Mouse (Mus musculus) heart, embryonic 11.5 days (tissue): ENCODE measurements around the gene H2-Ob. TPM values are rescaled to one million over a fixed set of nuclear protein-coding genes. Genes with fewer than 3 reads are reported as not detected.
"Not testable (repeated sequence)": the region's sequence is repeated elsewhere in the genome, so short reads cannot be mapped to it uniquely, and the experiment has no call there.

Source experiments
- ATAC-seq: fragments of 200-750 bp; cut with Nextera tagmentation; replicated peaks from 2 replicates; pipeline ENCODE4 v1.8.0; 2017; ENCODE audit warnings: moderate library complexity; ENCODE audit not compliant: insufficient number of reproducible peaks, low FRiP score, low TSS enrichment
- H3K27ac ChIP-seq: fragments of 300-500 bp; sonication (generic); 2 replicates; pipeline ENCODE4 v1.5.1; 2014; ENCODE audit warnings: mild to moderate bottlenecking, low read depth, low read length
- H3K27me3 ChIP-seq: fragments of 300-500 bp; sonication (generic); 2 replicates; pipeline ENCODE4 v1.6.1; 2014; ENCODE audit warnings: mild to moderate bottlenecking, low read length, mixed read lengths; ENCODE audit not compliant: control insufficient read depth, insufficient read depth
- H3K36me3 ChIP-seq: fragments of 300-500 bp; sonication (generic); 2 replicates; pipeline ENCODE4 v1.6.1; 2014; ENCODE audit warnings: mild to moderate bottlenecking, low read length, moderate library complexity, mixed read lengths; ENCODE audit not compliant: control insufficient read depth, insufficient read depth
- H3K4me1 ChIP-seq: fragments of 300-500 bp; sonication (generic); 2 replicates; pipeline ENCODE4 v1.6.1; 2014; ENCODE audit warnings: low read length; ENCODE audit not compliant: control insufficient read depth, insufficient read depth
- H3K4me2 ChIP-seq: fragments of 300-500 bp; sonication (generic); 2 replicates; pipeline ENCODE4 v1.6.1; 2014; ENCODE audit warnings: mild to moderate bottlenecking, moderate library complexity
- H3K4me3 ChIP-seq: fragments of 300-500 bp; sonication (generic); 2 replicates; pipeline ENCODE4 v1.5.1; 2014; ENCODE audit warnings: low read depth, low read length
- H3K9ac ChIP-seq: fragments of 300-500 bp; sonication (generic); 2 replicates; pipeline ENCODE4 v1.6.1; 2014; ENCODE audit warnings: mild to moderate bottlenecking, low read depth, low read length, moderate library complexity
- H3K9me3 ChIP-seq: fragments of 300-500 bp; sonication (generic); replicated peaks from 2 replicates; pipeline ENCODE4 v1.6.1; 2016; ENCODE audit warnings: low read length; ENCODE audit not compliant: control insufficient read depth
- WGBS: fragments of 180-500 bp; shearing (Covaris S2); extraction: QIAGEN DNeasy Blood & Tissue Kit; methylation state at CpG from one replicate; pipeline ENCODE4 v1.1.7; 2014; ENCODE audit not compliant: insufficient replicate concordance; 5-methylcytosine and 5-hydroxymethylcytosine counted together
- polyA plus RNA-seq: library from polyadenylated mRNA; unstranded; fragments of >200 nt; fragmentation: Nextera tagmentation; extraction: Ambion mirVana; gene quantifications from 2 replicates; pipeline ENCODE4 v1.2.1, GENCODE M21; 2014

The H2-Ob gene
- polyA plus RNA-seq, 1 experiment from 2014 or later = not detected

DNA sequence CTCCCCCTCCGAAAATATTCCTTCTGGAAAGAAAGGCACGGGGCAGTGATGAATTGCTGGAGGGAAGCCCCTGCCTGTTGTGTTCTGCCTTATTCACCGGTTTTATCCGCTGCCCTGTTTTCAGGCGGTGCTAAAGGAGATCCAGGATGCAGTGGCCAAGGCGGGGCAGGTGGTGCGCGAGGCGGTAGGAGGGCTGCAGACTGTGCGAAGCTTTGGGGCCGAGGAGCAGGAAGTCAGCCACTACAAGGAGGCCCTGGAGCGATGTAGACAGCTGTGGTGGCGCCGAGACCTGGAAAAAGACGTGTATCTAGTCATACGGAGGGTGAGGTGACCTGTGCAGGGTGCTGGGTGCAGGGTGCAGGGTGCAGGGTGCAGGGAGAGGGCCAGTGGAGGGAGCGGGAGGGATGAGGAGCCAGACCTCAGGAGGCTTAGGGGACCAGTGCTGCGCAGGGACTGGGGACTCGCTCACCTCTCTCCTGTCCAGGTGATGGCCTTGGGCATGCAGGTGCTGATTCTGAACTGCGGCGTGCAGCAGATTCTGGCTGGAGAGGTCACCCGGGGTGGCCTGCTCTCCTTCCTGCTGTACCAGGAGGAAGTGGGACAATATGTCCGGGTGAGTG, 26.8 kb upstream of the H2-Ob start:
- H3K4me2 ChIP-seq = no peak overlapping the region
- H3K9ac ChIP-seq = no peak overlapping the region
- no peaks in the 10 kb centered on the region for H3K36me3 ChIP-seq
- peaks cover 59% of the 10 kb centered on the region for H3K27me3 ChIP-seq
- no peaks in the 10 kb centered on the region for H3K4me1 ChIP-seq
- WGBS = 20% methylated on average over 23 of the region's 23 CpGs
- H3K27ac ChIP-seq = no peak overlapping the region
- H3K9me3 ChIP-seq = no peaks in the 10 kb centered on the region; the same call in 1 of the 2 replicates
- ATAC-seq = no peak
- H3K4me3 ChIP-seq = no peak overlapping the region

DNA sequence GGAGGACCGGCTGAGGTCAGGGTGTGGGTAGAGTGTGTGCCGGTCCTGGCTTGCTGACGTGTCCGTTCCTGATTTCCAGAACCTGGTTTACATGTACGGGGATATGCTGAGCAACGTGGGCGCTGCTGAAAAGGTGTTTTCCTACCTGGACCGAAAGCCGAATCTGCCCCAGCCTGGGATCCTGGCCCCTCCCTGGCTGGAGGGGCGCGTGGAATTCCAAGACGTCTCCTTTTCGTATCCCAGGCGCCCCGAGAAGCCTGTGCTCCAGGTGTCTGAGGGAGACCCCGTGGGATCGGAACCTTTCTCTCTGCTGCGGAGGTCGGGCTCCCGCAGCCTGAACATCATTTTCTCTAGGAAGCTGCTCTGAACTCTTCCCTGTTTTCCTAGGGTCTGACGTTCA, 24.8 kb upstream of the H2-Ob start:
- no peak overlapping the region for H3K4me2 ChIP-seq
- no peaks in the 10 kb centered on the region for H3K36me3 ChIP-seq
- H3K4me1 ChIP-seq = no peaks in the 10 kb centered on the region
- H3K9me3 ChIP-seq = peaks cover under 1% of the 10 kb centered on the region; the same call in 1 of the 2 replicates
- no peak for ATAC-seq
- H3K4me3 ChIP-seq = no peak overlapping the region
- no peak overlapping the region for H3K27ac ChIP-seq
- peaks cover 53% of the 10 kb centered on the region for H3K27me3 ChIP-seq
- 46% methylated on average over 21 of the region's 21 CpGs for WGBS
- H3K9ac ChIP-seq = no peak overlapping the region

GRCm38 (mm10) chr17:34215176-34215575, 23.5 kb upstream of the H2-Ob start:
- H3K27me3 ChIP-seq = peaks cover 50% of the 10 kb centered on the region
- no peak overlapping the region for H3K4me2 ChIP-seq
- 78% methylated on average over 12 of the region's 12 CpGs for WGBS
- no peak overlapping the region for H3K27ac ChIP-seq
- H3K9ac ChIP-seq = no peak overlapping the region
- no peaks in the 10 kb centered on the region for H3K36me3 ChIP-seq
- 0 out of 2 replicates have a peak, but pooled peaks cover 2% of the 10 kb centered on the region for H3K9me3 ChIP-seq
- no peak overlapping the region for H3K4me3 ChIP-seq
- no peak for ATAC-seq
- H3K4me1 ChIP-seq = no peaks in the 10 kb centered on the region

- no peak overlapping the region for H3K4me3 ChIP-seq
- WGBS = 76% methylated on average over 8 of the region's 8 CpGs
- peaks cover 32% of the 10 kb centered on the region for H3K27me3 ChIP-seq
- no peak overlapping the region for H3K4me2 ChIP-seq
- ATAC-seq = no peak
- H3K27ac ChIP-seq = no peak overlapping the region
- H3K36me3 ChIP-seq = no peaks in the 10 kb centered on the region
- H3K4me1 ChIP-seq = no peaks in the 10 kb centered on the region
- H3K9me3 ChIP-seq = 0 out of 2 replicates have a peak, but pooled peaks cover 2% of the 10 kb centered on the region
- H3K9ac ChIP-seq = no peak overlapping the region
Observed at GRCm38 (mm10) chr17:34217216-34217928, 21.3 kb upstream of the H2-Ob start.

DNA sequence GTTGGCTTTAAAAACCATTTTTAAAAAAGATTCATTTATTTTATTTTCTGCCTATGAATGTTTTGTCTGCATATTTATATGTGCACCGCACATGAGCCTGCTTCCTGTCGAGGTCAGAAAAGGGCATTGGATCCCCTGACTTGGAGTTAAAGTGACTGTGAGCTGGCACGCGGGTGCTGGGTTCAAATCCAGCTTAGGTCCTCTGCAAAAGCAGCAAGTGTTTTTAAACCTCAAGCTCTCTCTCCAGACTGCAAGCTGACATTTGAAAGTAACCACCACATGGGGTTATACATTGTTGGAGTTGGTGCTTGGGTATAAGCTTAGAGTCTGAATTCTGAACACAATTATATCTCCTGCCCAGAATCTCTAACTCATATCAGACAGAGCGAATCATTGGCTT, 20.7 kb upstream of the H2-Ob start:
- Histone ChIP-seq H3K9ac (no peak overlapping the region), H3K27me3 (peaks cover 26% of the 10 kb centered on the region), H3K27ac (no peak overlapping the region), H3K4me2 (no peak overlapping the region), H3K9me3 (0 out of 2 replicates have a peak, but pooled peaks cover 2% of the 10 kb centered on the region), H3K4me3 (no peak overlapping the region), H3K4me1 (no peaks in the 10 kb centered on the region), H3K36me3 (no peaks in the 10 kb centered on the region)
- ATAC-seq = no peak
- 84% methylated on average over 5 of the region's 5 CpGs for WGBS

- 85% methylated on average over 11 of the region's 11 CpGs for WGBS
- H3K27ac ChIP-seq = no peak overlapping the region
- H3K9me3 ChIP-seq = 0 out of 2 replicates have a peak, but pooled peaks cover 2% of the 10 kb centered on the region
- no peaks in the 10 kb centered on the region for H3K4me1 ChIP-seq
- H3K4me2 ChIP-seq = no peak overlapping the region
- H3K4me3 ChIP-seq = no peak overlapping the region
- H3K9ac ChIP-seq = no peak overlapping the region
- H3K36me3 ChIP-seq = no peaks in the 10 kb centered on the region
- H3K27me3 ChIP-seq = peaks cover 19% of the 10 kb centered on the region
- no peak for ATAC-seq
Observed at GRCm38 (mm10) chr17:34218675-34219074, 20.0 kb upstream of the H2-Ob start.

DNA sequence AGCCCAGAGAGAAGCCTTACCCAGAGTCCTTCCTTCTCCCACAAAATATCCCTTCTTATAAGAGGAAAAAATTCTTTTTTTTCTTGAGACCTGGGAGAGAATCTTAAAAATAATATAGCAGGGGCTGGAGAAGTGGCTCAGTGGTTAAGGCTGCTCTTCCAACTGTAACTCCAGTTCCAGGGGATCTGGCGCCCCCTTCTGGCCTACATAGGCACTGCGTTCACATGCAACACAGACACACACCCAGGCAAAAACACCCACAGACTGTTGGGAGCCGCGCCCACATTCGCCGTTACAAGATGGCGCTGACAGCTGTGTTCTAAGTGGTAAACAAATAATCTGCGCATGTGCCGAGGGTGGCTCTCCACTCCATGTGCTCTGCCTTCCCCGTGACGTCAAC, 19.6 kb upstream of the H2-Ob start:
- H3K4me3 ChIP-seq = not testable (repeated sequence)
- WGBS = 84% methylated on average over 7 of the region's 11 CpGs

GRCm38 (mm10) chr17:34219801-34220200, 18.9 kb upstream of the H2-Ob start:
- ATAC-seq, H3K4me2 ChIP-seq, H3K9ac ChIP-seq, H3K27me3 ChIP-seq, H3K36me3 ChIP-seq, H3K27ac ChIP-seq, H3K4me1 ChIP-seq, H3K9me3 ChIP-seq, H3K4me3 ChIP-seq: not testable (repeated sequence)
- 100% methylated on average over 3 of the region's 7 CpGs for WGBS

More for the DNA sequence above, 19.6 kb upstream of the H2-Ob start:
- H3K9me3 ChIP-seq, H3K9ac ChIP-seq, H3K36me3 ChIP-seq, H3K4me2 ChIP-seq, ATAC-seq, H3K27ac ChIP-seq, H3K4me1 ChIP-seq: not testable (repeated sequence)
- peaks cover 15% of the 10 kb centered on the region for H3K27me3 ChIP-seq
